Mouse (Mus musculus) spleen, adult 10 weeks (tissue): Measurements from ENCODE around the gene Nop53. TPM values are rescaled to one million over a fixed set of nuclear protein-coding genes. Genes with fewer than 3 reads are reported as not detected.

Experiments used
- polyA plus RNA-seq: library from polyadenylated mRNA; stranded (reverse); fragments of 350-450 nt; fragmentation: Illumina TruSeq; extraction: RNeasy Lipid Tissue Mini Kit (QIAGEN cat#74804); gene quantifications from one replicate; pipeline ENCODE4 v1.2.3, GENCODE M21; 2015; ENCODE audit warnings: low replicate concordance; ENCODE audit not compliant: insufficient read depth

The Nop53 gene
- 99.8 TPM for polyA plus RNA-seq

GRCm38 (mm10) chr7:15945721-15946536 lies at the start of gene Nop53:
TSS of gene Nop53 (minus strand) at chr7:15946074.

GRCm38 (mm10) chr7:15967312-15967711 lies 21.4 kb upstream of the Nop53 start, which contains the start of gene Ehd2:
TSS of gene Ehd2 (minus strand) at chr7:15967567.

GRCm38 (mm10) chr7:15922220-15922773 lies 23.6 kb downstream of the Nop53 start, which contains the start of gene Selenow:
TSS of gene Selenow (minus strand) at chr7:15922402.

Other genes with a start within 250 kb of the Nop53 start
- gene Obox5, start 195.9 kb downstream of the Nop53 start, polyA plus RNA-seq: not detected
- not detected for gene Obox6, start 106.4 kb downstream of the Nop53 start, polyA plus RNA-seq
- not detected for gene Crx, start 66.1 kb downstream of the Nop53 start, polyA plus RNA-seq
- not detected for gene Crxos, start 63.5 kb downstream of the Nop53 start, polyA plus RNA-seq
- gene Selenow, start 23.7 kb downstream of the Nop53 start, polyA plus RNA-seq: 170 TPM
- 13.3 TPM for gene Ehd2, start 21.5 kb upstream of the Nop53 start, polyA plus RNA-seq
- gene Bicra, start 101.8 kb upstream of the Nop53 start, polyA plus RNA-seq: 7.6 TPM
- not detected for gene Zfp541, start 115.7 kb upstream of the Nop53 start, polyA plus RNA-seq
- gene Napa, start 152.4 kb upstream of the Nop53 start, polyA plus RNA-seq: 60.6 TPM
- 29.5 TPM for gene Kptn, start 173.8 kb upstream of the Nop53 start, polyA plus RNA-seq
- 0.66 TPM for gene Slc8a2, start 183.8 kb upstream of the Nop53 start, polyA plus RNA-seq
- 12.1 TPM for gene Meis3, start 229.0 kb upstream of the Nop53 start, polyA plus RNA-seq